10 mouse cellular contexts compared by ENCODE assay signal in the genomic region with DNA sequence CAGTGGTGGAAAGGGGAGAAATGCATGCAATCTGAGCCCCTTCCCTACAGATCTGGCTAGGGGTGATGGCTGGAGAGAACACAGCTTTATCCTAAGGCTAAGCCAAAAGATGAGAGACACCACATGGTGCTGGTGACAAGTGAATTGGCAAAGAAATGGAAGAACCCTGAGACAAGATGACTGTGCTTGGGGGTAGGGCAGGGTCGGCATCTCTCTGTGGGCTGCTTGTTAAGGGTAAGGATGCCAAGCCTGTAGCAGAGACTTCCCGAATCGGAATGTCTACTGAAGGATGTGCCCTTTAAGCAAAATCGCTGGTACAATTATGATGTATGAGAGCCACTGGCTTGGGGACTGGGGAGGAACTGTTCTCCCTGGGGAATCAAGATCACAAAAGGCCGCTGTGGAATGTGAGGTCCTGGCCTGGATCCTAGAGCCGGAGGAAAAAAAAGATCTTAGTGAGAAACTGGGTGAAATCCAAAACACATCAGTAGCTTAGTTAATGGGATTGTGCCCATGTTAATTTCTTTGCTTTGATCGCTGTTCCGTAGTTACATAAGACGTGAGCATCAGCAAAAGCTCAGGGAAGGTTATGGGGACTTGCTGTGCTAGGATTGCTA. TPM values are rescaled to one million over a fixed set of nuclear protein-coding genes. Genes with fewer than 3 reads are reported as not detected.
DNase-seq lines count a peak whose midpoint lies in the region; ATAC-seq and TF ChIP-seq lines count a peak whose summit lies in the region.
"Had no signal": no experiment of that assay in that cellular context is flagged by ENCODE, and none has a peak within 500 bp of the region (broad histone marks: within the 10 kb centered on the region; RNA-seq: fewer than 3 reads in every experiment).

No protein-coding gene starts in this region.

- no peaks in the 10 kb centered on the region for H3K27me3 ChIP-seq in heart, embryonic 13.5 days (replicated peaks)
- no peaks in the 10 kb centered on the region for H3K27me3 ChIP-seq in kidney, postnatal 0 days (ENCODE audit: insufficient read depth, low read length)
- H3K27me3 ChIP-seq: CH12.LX had no signal

- H3K4me1 ChIP-seq in heart, embryonic 13.5 days = peaks cover 40% of the 10 kb centered on the region
- H3K4me1 ChIP-seq in kidney, postnatal 0 days (replicated peaks; ENCODE audit: insufficient read depth, low read length) = peaks cover 17% of the 10 kb centered on the region; the same call in 1 of the 2 replicates

- peak overlapping the region; percentile 96 for H3K27ac ChIP-seq in heart, embryonic 13.5 days (replicated peaks)
- H3K27ac ChIP-seq in kidney, postnatal 0 days = peak overlapping the region; percentile 83; the same call in 1 of the 2 replicates
- H3K27ac ChIP-seq: liver, embryonic 14.5 days had no signal

- H3K9ac ChIP-seq in heart, embryonic 13.5 days = no peak overlapping the region
- no peak overlapping the region for H3K9ac ChIP-seq in kidney, postnatal 0 days (ENCODE audit: low read depth, low read length)
- H3K9ac ChIP-seq: liver, embryonic 14.5 days had no signal

- peaks cover 2% of the 10 kb centered on the region; the same call in 1 of the 2 replicates for H3K36me3 ChIP-seq in heart, embryonic 13.5 days
- H3K36me3 ChIP-seq in kidney, postnatal 0 days (ENCODE audit: insufficient read depth, low read length) = no peaks in the 10 kb centered on the region

- ATAC-seq in heart, embryonic 13.5 days (ENCODE audit: extremely low read depth, insufficient number of reproducible peaks, low FRiP score, low TSS enrichment) = no peak
- ATAC-seq in kidney, postnatal 0 days (replicated peaks; ENCODE audit: low FRiP score, low read depth) = no peak

- no peak overlapping the region for H3K4me3 ChIP-seq in heart, embryonic 13.5 days
- H3K4me3 ChIP-seq in kidney, postnatal 0 days (replicated peaks; ENCODE audit: low read depth, low read length) = no peak overlapping the region

- no peak overlapping the region for H3K4me2 ChIP-seq in heart, embryonic 13.5 days
- H3K4me2 ChIP-seq in kidney, postnatal 0 days (ENCODE audit: low read length) = no peak overlapping the region

- WGBS in heart, embryonic 13.5 days = 26% methylated on average over 9 of the region's 9 CpGs
- 19% methylated on average over 9 of the region's 9 CpGs for WGBS in kidney, postnatal 0 days

- peaks cover 9% of the 10 kb centered on the region for H3K9me3 ChIP-seq in heart, embryonic 13.5 days
- no peaks in the 10 kb centered on the region for H3K9me3 ChIP-seq in kidney, postnatal 0 days (replicated peaks; ENCODE audit: low read length)

- DNase-seq in embryo, embryonic 11 days = peak; percentile 19
- no peak for DNase-seq in embryo, embryonic 10.5 days (ENCODE audit: low spot score)
- DNase-seq in cerebellum, postnatal 10 days = peak; percentile 61 to 75
- DNase-seq in kidney, postnatal 0 days (ENCODE audit: low spot score) = peak; percentile 81
- peak; percentile 61 for DNase-seq in lung, postnatal 25 days (ENCODE audit: low spot score)
- DNase-seq in spleen, postnatal 36 days (ENCODE audit: low spot score in 2 of 2) = no peak
- no peak for DNase-seq in spleen, adult 18-20 months

- TF ChIP-seq CTCF in kidney, postnatal 0 days (IDR thresholded peaks at IDR 0.05; ENCODE audit: low read depth) = no peak

RNA-seq across cellular contexts. Expression of a gene that starts 35.8 kb away (rescaled TPM):
- polyA plus RNA-seq in heart, embryonic 13.5 days (2015; fragmentation: Nextera tagmentation; extraction: Ambion mirVana) = 0.21 and 0.32 TPM in 2 replicates
- 0.43 and 0.61 TPM in 2 replicates for polyA plus RNA-seq in kidney, postnatal 0 days (2015; fragmentation: Nextera tagmentation; extraction: Ambion mirVana)
- polyA plus RNA-seq: liver, embryonic 14.5 days had no signal

Comparison
In these comparisons a context has a peak if more than half of its experiments do, and no peak if none do; other contexts are left out.
1. DNase-seq: peak in embryo, embryonic 11 days (single experiment), cerebellum, postnatal 10 days (2 of 2), kidney, postnatal 0 days (single experiment) and lung, postnatal 25 days (single experiment); none in embryo, embryonic 10.5 days (single experiment), spleen, postnatal 36 days (0 of 2) and spleen, adult 18-20 months (0 of 2).